Mouse (Mus musculus): Measurements from ENCODE around the gene Mcts2. TPM values are rescaled to one million over a fixed set of nuclear protein-coding genes. Genes with fewer than 3 reads are reported as not detected.

Gene Mcts2
- polyA plus RNA-seq, 1 experiment from 2014 or later = 27.3 TPM

GRCm38 (mm10) chr2:152691564-152692217 is 4.9 kb downstream of the Mcts2 start:
- Histone ChIP-seq H3K27me3 (no peaks in the 10 kb centered on the region), H3K4me2 (replicated peaks) (no peak overlapping the region), H3K9ac (no peak overlapping the region), H3K4me3 (replicated peaks) (no peak overlapping the region), H3K27ac (replicated peaks) (no peak overlapping the region), H3K9me3 (replicated peaks) (no peaks in the 10 kb centered on the region), H3K4me1 (peaks cover 33% of the 10 kb centered on the region), H3K36me3 (peaks cover 52% of the 10 kb centered on the region)
- 61% methylated on average over 7 of the region's 7 CpGs for WGBS
- ATAC-seq (ENCODE audit: insufficient number of reproducible peaks, low FRiP score, low TSS enrichment, low read depth) = no peak

- Histone ChIP-seq H3K27ac (replicated peaks) (peak overlapping the region; percentile 51), H3K4me1 (peaks cover 30% of the 10 kb centered on the region), H3K27me3 (no peaks in the 10 kb centered on the region), H3K4me3 (replicated peaks) (peak overlapping the region; percentile 22; the same call in 1 of the 2 replicates), H3K36me3 (peaks cover 51% of the 10 kb centered on the region), H3K4me2 (replicated peaks) (peak overlapping the region; percentile 34), H3K9ac (no peak overlapping the region; the same call in 1 of the 2 replicates), H3K9me3 (replicated peaks) (no peaks in the 10 kb centered on the region)
- 9% methylated on average over 9 of the region's 9 CpGs for WGBS
- ATAC-seq (ENCODE audit: insufficient number of reproducible peaks, low FRiP score, low TSS enrichment, low read depth) = no peak
These were observed 6.4 kb downstream of the Mcts2 start for GRCm38 (mm10) chr2:152693233-152693632.

- Histone ChIP-seq H3K4me2 (replicated peaks) (peak overlapping the region; percentile 34), H3K27me3 (no peaks in the 10 kb centered on the region), H3K9ac (no peak overlapping the region; the same call in 1 of the 2 replicates), H3K4me1 (peaks cover 27% of the 10 kb centered on the region), H3K27ac (replicated peaks) (peak overlapping the region; percentile 51), H3K9me3 (replicated peaks) (no peaks in the 10 kb centered on the region), H3K36me3 (peaks cover 51% of the 10 kb centered on the region), H3K4me3 (replicated peaks) (peak overlapping the region; percentile 22; the same call in 1 of the 2 replicates)
- WGBS = 67% methylated on average over 13 of the region's 13 CpGs
- ATAC-seq (ENCODE audit: insufficient number of reproducible peaks, low FRiP score, low TSS enrichment, low read depth) = no peak
These were observed 6.9 kb downstream of the Mcts2 start for GRCm38 (mm10) chr2:152693735-152694134.

GRCm38 (mm10) chr2:152694708-152695107 is 7.9 kb downstream of the Mcts2 start:
- peaks cover 49% of the 10 kb centered on the region for H3K36me3 ChIP-seq

GRCm38 (mm10) chr2:152696016-152696415 is 9.2 kb downstream of the Mcts2 start:
- Histone ChIP-seq H3K27ac (replicated peaks) (peak overlapping the region; percentile 86), H3K36me3 (peaks cover 55% of the 10 kb centered on the region), H3K4me3 (replicated peaks) (no peak overlapping the region), H3K27me3 (no peaks in the 10 kb centered on the region), H3K9me3 (replicated peaks) (no peaks in the 10 kb centered on the region), H3K9ac (peak overlapping the region; percentile 1; the same call in 1 of the 2 replicates), H3K4me1 (peaks cover 27% of the 10 kb centered on the region), H3K4me2 (replicated peaks) (no peak overlapping the region)
- 48% methylated on average over 10 of the region's 10 CpGs for WGBS
- ATAC-seq (ENCODE audit: insufficient number of reproducible peaks, low FRiP score, low TSS enrichment, low read depth) = no peak

More at GRCm38 (mm10) chr2:152694708-152695107, 7.9 kb downstream of the Mcts2 start:
- no peak overlapping the region for H3K4me2 ChIP-seq (replicated peaks)
- ATAC-seq (ENCODE audit: insufficient number of reproducible peaks, low FRiP score, low TSS enrichment, low read depth) = no peak
- H3K27me3 ChIP-seq = no peaks in the 10 kb centered on the region
- H3K27ac ChIP-seq (replicated peaks) = no peak overlapping the region
- no peaks in the 10 kb centered on the region for H3K9me3 ChIP-seq (replicated peaks)
- peaks cover 27% of the 10 kb centered on the region for H3K4me1 ChIP-seq
- WGBS = 75% methylated on average over 7 of the region's 7 CpGs
- H3K4me3 ChIP-seq (replicated peaks) = no peak overlapping the region
- no peak overlapping the region for H3K9ac ChIP-seq

GRCm38 (mm10) chr2:152696476-152697164 is 9.8 kb downstream of the Mcts2 start:
- ATAC-seq (ENCODE audit: insufficient number of reproducible peaks, low FRiP score, low TSS enrichment, low read depth) = peak; percentile 71
- H3K4me3 ChIP-seq (replicated peaks) = no peak overlapping the region
- no peaks in the 10 kb centered on the region for H3K9me3 ChIP-seq (replicated peaks)
- peak overlapping the region; percentile 1; the same call in 1 of the 2 replicates for H3K9ac ChIP-seq
- H3K27ac ChIP-seq (replicated peaks) = peak overlapping the region; percentile 86
- peak overlapping the region; percentile 8; the same call in 1 of the 2 replicates for H3K4me2 ChIP-seq (replicated peaks)
- peaks cover 27% of the 10 kb centered on the region for H3K4me1 ChIP-seq
- WGBS = 32% methylated on average over 20 of the region's 20 CpGs
- peaks cover 61% of the 10 kb centered on the region for H3K36me3 ChIP-seq
- no peaks in the 10 kb centered on the region for H3K27me3 ChIP-seq

- WGBS = 88% methylated on average over 10 of the region's 10 CpGs
These were observed 13.3 kb downstream of the Mcts2 start for GRCm38 (mm10) chr2:152700138-152700537.

GRCm38 (mm10) chr2:152700725-152701124 is 13.9 kb downstream of the Mcts2 start:
- Histone ChIP-seq H3K36me3 (peaks cover 92% of the 10 kb centered on the region), H3K27me3 (no peaks in the 10 kb centered on the region), H3K4me2 (replicated peaks) (no peak overlapping the region), H3K4me1 (peaks cover 40% of the 10 kb centered on the region), H3K9ac (no peak overlapping the region), H3K4me3 (replicated peaks) (no peak overlapping the region), H3K9me3 (replicated peaks) (no peaks in the 10 kb centered on the region), H3K27ac (replicated peaks) (no peak overlapping the region)
- WGBS = 77% methylated on average over 8 of the region's 8 CpGs
- no peak for ATAC-seq (ENCODE audit: insufficient number of reproducible peaks, low FRiP score, low TSS enrichment, low read depth)

More at GRCm38 (mm10) chr2:152700138-152700537, 13.3 kb downstream of the Mcts2 start:
- no peaks in the 10 kb centered on the region for H3K27me3 ChIP-seq
- H3K4me3 ChIP-seq (replicated peaks) = no peak overlapping the region
- peak overlapping the region; percentile 44; the same call in 1 of the 2 replicates for H3K27ac ChIP-seq (replicated peaks)
- no peak overlapping the region for H3K9ac ChIP-seq
- H3K36me3 ChIP-seq = peaks cover 94% of the 10 kb centered on the region
- ATAC-seq (ENCODE audit: insufficient number of reproducible peaks, low FRiP score, low TSS enrichment, low read depth) = no peak
- peaks cover 37% of the 10 kb centered on the region for H3K4me1 ChIP-seq
- H3K9me3 ChIP-seq (replicated peaks) = no peaks in the 10 kb centered on the region
- no peak overlapping the region for H3K4me2 ChIP-seq (replicated peaks)

- Histone ChIP-seq H3K4me2 (replicated peaks) (no peak overlapping the region), H3K36me3 (peaks cover 67% of the 10 kb centered on the region), H3K9me3 (replicated peaks) (no peaks in the 10 kb centered on the region), H3K9ac (no peak overlapping the region), H3K4me3 (replicated peaks) (no peak overlapping the region), H3K4me1 (peaks cover 53% of the 10 kb centered on the region), H3K27ac (replicated peaks) (peak overlapping the region; percentile 94; the same call in 1 of the 2 replicates), H3K27me3 (no peaks in the 10 kb centered on the region)
- no peak for ATAC-seq (ENCODE audit: insufficient number of reproducible peaks, low FRiP score, low TSS enrichment, low read depth)
- 86% methylated on average over 21 of the region's 21 CpGs for WGBS
These were observed 16.9 kb downstream of the Mcts2 start for GRCm38 (mm10) chr2:152703596-152704255.

- H3K9me3 ChIP-seq (replicated peaks) = no peaks in the 10 kb centered on the region
- no peak overlapping the region for H3K9ac ChIP-seq
- peaks cover 64% of the 10 kb centered on the region for H3K36me3 ChIP-seq
- no peak overlapping the region for H3K4me3 ChIP-seq (replicated peaks)
- peaks cover 53% of the 10 kb centered on the region for H3K4me1 ChIP-seq
- no peak overlapping the region for H3K4me2 ChIP-seq (replicated peaks)
- 80% methylated on average over 5 of the region's 5 CpGs for WGBS
- peak overlapping the region; percentile 94 for H3K27ac ChIP-seq (replicated peaks)
- no peak for ATAC-seq (ENCODE audit: insufficient number of reproducible peaks, low FRiP score, low TSS enrichment, low read depth)
- no peaks in the 10 kb centered on the region for H3K27me3 ChIP-seq
These were observed 17.4 kb downstream of the Mcts2 start for GRCm38 (mm10) chr2:152704256-152704605.

- H3K9ac ChIP-seq = no peak overlapping the region
- H3K27me3 ChIP-seq = no peaks in the 10 kb centered on the region
- H3K4me3 ChIP-seq (replicated peaks) = no peak overlapping the region
- peaks cover 57% of the 10 kb centered on the region for H3K36me3 ChIP-seq
- H3K4me2 ChIP-seq (replicated peaks) = no peak overlapping the region
- H3K9me3 ChIP-seq (replicated peaks) = no peaks in the 10 kb centered on the region
- 88% methylated on average over 14 of the region's 14 CpGs for WGBS
- H3K27ac ChIP-seq (replicated peaks) = peak overlapping the region; percentile 94
- peaks cover 53% of the 10 kb centered on the region for H3K4me1 ChIP-seq
- ATAC-seq (ENCODE audit: insufficient number of reproducible peaks, low FRiP score, low TSS enrichment, low read depth) = no peak
These were observed 18.1 kb downstream of the Mcts2 start for GRCm38 (mm10) chr2:152704811-152705370.

Measured in embryonic facial prominence, embryonic 15.5 days (tissue).